Mouse (Mus musculus): ENCODE data around the gene Cracr2b.

GRCm38 (mm10) chr7:141460001-141460390 lies 898 bp upstream of the Cracr2b start:
- TF ChIP-seq POLR2A (IDR thresholded peaks at IDR 0.05; ENCODE audit: control insufficient read depth in 1 of 2, insufficient read depth in 1 of 2, low read depth in 1 of 2, low read length in 2 of 2, poor library complexity in 1 of 2) (no peak), TAL1 (IDR thresholded peaks at IDR 0.05; ENCODE audit: low read length) (no peak), EP300 (IDR thresholded peaks at IDR 0.05; ENCODE audit: low read depth in 1 of 2, low read length in 2 of 2) (no peak), E2F4 (IDR thresholded peaks at IDR 0.05; ENCODE audit: borderline replicate concordance, low read depth, low read length) (no peak), CTCF (IDR thresholded peaks at IDR 0.05 in 2 of 3, conservative IDR thresholded peaks at IDR 0.05 in 1 of 3; ENCODE audit: control insufficient read depth in 1 of 3, insufficient read depth in 1 of 3, low read depth in 2 of 3, low read length in 3 of 3, poor library complexity in 1 of 3, severe bottlenecking in 1 of 3) (no peak), HCFC1 (IDR thresholded peaks at IDR 0.05; ENCODE audit: low read depth, low read length) (no peak), GATA1 (IDR thresholded peaks at IDR 0.05; ENCODE audit: low read depth, low read length) (no peak), TCF12 (IDR thresholded peaks at IDR 0.05; ENCODE audit: low read depth, low read length) (no peak), BHLHE40 (IDR thresholded peaks at IDR 0.05; ENCODE audit: borderline replicate concordance, low read depth, low read length) (no peak)
